Mouse (Mus musculus): ENCODE results near the gene Arih1.

DNA sequence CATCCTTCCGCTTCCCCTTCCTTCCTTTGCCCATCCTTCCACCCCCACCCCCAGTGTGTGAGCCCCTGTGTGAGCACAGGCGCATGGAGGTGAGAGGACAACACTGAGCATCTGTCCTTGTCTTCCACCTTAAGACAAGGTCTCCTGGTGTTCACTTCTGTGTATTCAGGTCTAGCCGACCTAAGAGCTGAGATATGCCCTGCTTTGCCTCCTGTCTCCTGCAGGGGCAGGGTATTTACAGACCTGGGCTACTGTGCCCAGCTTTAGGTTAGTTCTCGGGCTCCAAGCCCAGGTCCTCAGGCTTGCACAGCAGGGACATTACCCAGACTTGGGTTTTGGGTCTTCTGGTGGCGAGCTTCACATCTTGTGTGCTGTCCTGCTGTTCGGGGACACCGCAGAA, 30.7 kb upstream of the Arih1 start:
- TF ChIP-seq CHD2 (IDR thresholded peaks at IDR 0.05; ENCODE audit: low read depth, low read length) (no peak), HCFC1 (IDR thresholded peaks at IDR 0.05; ENCODE audit: borderline replicate concordance, insufficient read depth, low read length) (no peak), ZNF384 (IDR thresholded peaks at IDR 0.05; ENCODE audit: low read depth, low read length) (no peak)
